ENCODE assay signal across 18 mouse cellular contexts in genomic region chr10:20505454-20505853, GRCm38 (mm10).
DNase-seq lines count a peak whose midpoint lies in the region; ATAC-seq lines count a peak whose summit lies in the region.
"Had no signal": no experiment of that assay in that cellular context is flagged by ENCODE, and none has a peak within 500 bp of the region (broad histone marks: within the 10 kb centered on the region; RNA-seq: fewer than 3 reads in every experiment).

No protein-coding gene starts in this region.

- no peaks in the 10 kb centered on the region for H3K9me3 ChIP-seq in hindbrain, embryonic 11.5 days (ENCODE audit: control insufficient read depth, low read length)
- H3K9me3 ChIP-seq: embryonic facial prominence, embryonic 13.5 days; forebrain, embryonic 10.5 days; hindbrain, embryonic 15.5 days; neural tube, embryonic 15.5 days had no signal

- no peak overlapping the region for H3K27ac ChIP-seq in hindbrain, embryonic 11.5 days (ENCODE audit: low read depth, low read length)
- H3K27ac ChIP-seq: embryonic facial prominence, embryonic 13.5 days; forebrain, embryonic 10.5 days; hindbrain, embryonic 15.5 days; liver, embryonic 14.5 days; neural tube, embryonic 15.5 days had no signal

- no peaks in the 10 kb centered on the region for H3K36me3 ChIP-seq in hindbrain, embryonic 11.5 days (ENCODE audit: control insufficient read depth, insufficient read depth, low read length)
- H3K36me3 ChIP-seq: embryonic facial prominence, embryonic 13.5 days; forebrain, embryonic 10.5 days; hindbrain, embryonic 15.5 days; neural tube, embryonic 15.5 days had no signal

- no peaks in the 10 kb centered on the region for H3K4me1 ChIP-seq in hindbrain, embryonic 11.5 days (replicated peaks; ENCODE audit: control insufficient read depth, insufficient read depth, low read length)
- H3K4me1 ChIP-seq: forebrain, embryonic 10.5 days; hindbrain, embryonic 15.5 days; neural tube, embryonic 15.5 days had no signal

- intact Hi-C loops in left cerebral cortex, postnatal 10 days (cut with DNase I), result no loop called here

- ATAC-seq in hindbrain, embryonic 11.5 days (ENCODE audit: low FRiP score), result no peak
- ATAC-seq: intestine, postnatal 0 days; Patski had no signal

- no peak overlapping the region for H3K9ac ChIP-seq in hindbrain, embryonic 11.5 days (ENCODE audit: low read depth, low read length)
- H3K9ac ChIP-seq: embryonic facial prominence, embryonic 13.5 days; hindbrain, embryonic 15.5 days; liver, embryonic 14.5 days; neural tube, embryonic 15.5 days had no signal

- H3K4me3 ChIP-seq in hindbrain, embryonic 11.5 days (ENCODE audit: low read depth, low read length), result no peak overlapping the region
- H3K4me3 ChIP-seq: embryonic facial prominence, embryonic 13.5 days; forebrain, embryonic 10.5 days; hindbrain, embryonic 15.5 days; neural tube, embryonic 15.5 days had no signal

- H3K27me3 ChIP-seq in hindbrain, embryonic 11.5 days (ENCODE audit: control insufficient read depth, insufficient read depth, low read length), result no peaks in the 10 kb centered on the region
- H3K27me3 ChIP-seq: embryonic facial prominence, embryonic 13.5 days; hindbrain, embryonic 15.5 days; neural tube, embryonic 15.5 days had no signal

- H3K4me2 ChIP-seq in hindbrain, embryonic 11.5 days (replicated peaks; ENCODE audit: low read depth, low read length), result no peak overlapping the region
- H3K4me2 ChIP-seq: embryonic facial prominence, embryonic 13.5 days; hindbrain, embryonic 15.5 days; neural tube, embryonic 15.5 days had no signal

- peak; percentile 15 for DNase-seq in embryo, embryonic 11 days
- no peak for DNase-seq in embryo, embryonic 10 days (ENCODE audit: low spot score)
- DNase-seq in testis, postnatal 10 days (ENCODE audit: low spot score), result peak; percentile 31
- DNase-seq in testis, postnatal 14 days (ENCODE audit: low spot score), result no peak
- DNase-seq in lung, postnatal 36 days, result peak; percentile 88
- no peak for DNase-seq in hindbrain, embryonic 11.5 days (ENCODE audit: low spot score)
- DNase-seq in left cerebral cortex, postnatal 10 days (ENCODE audit: extremely low spot score in 1 of 2, low spot score in 2 of 2), result no peak
- no peak for DNase-seq in ovary, postnatal 10 days (ENCODE audit: low spot score)
- DNase-seq: cerebellum, postnatal 14 days; heart, postnatal 10 days; kidney, postnatal 25 days had no signal

- WGBS in hindbrain, embryonic 11.5 days, result 76% methylated on average over 10 of the region's 10 CpGs

Comparison
In these comparisons a context has a peak if more than half of its experiments do, and no peak if none do; other contexts are left out.
1. DNase-seq: peak in embryo, embryonic 11 days (single experiment), testis, postnatal 10 days (single experiment) and lung, postnatal 36 days (single experiment); none in embryo, embryonic 10 days (single experiment), testis, postnatal 14 days (single experiment), hindbrain, embryonic 11.5 days (single experiment), left cerebral cortex, postnatal 10 days (0 of 2) and ovary, postnatal 10 days (single experiment).